Mouse (Mus musculus): Measurements from ENCODE around the gene Lsm12. TPM values are rescaled to one million over a fixed set of nuclear protein-coding genes. Genes with fewer than 3 reads are reported as not detected.
"Not testable (repeated sequence)": the region's sequence is repeated elsewhere in the genome, so short reads cannot be mapped to it uniquely, and the experiment has no call there.

Gene Lsm12
- polyA plus RNA-seq, 1 experiment, result 124 TPM

GRCm38 (mm10) chr11:102159781-102160180 is 25.3 kb downstream of the Lsm12 start:
- Histone ChIP-seq H3K27ac (ENCODE audit: insufficient read depth, low read length) (no peak overlapping the region), H3K4me3 (ENCODE audit: insufficient read depth, low read length) (no peak overlapping the region)
- TF ChIP-seq CTCF (IDR thresholded peaks at IDR 0.05; ENCODE audit: borderline replicate concordance, insufficient read depth, low read length), result no peak
- no peak for TF ChIP-seq POLR2A (IDR thresholded peaks at IDR 0.05; ENCODE audit: low read depth, low read length)

GRCm38 (mm10) chr11:102158024-102158423 is 27.1 kb downstream of the Lsm12 start:
- not testable (repeated sequence) for H3K4me3 ChIP-seq (ENCODE audit: insufficient read depth, low read length); H3K27ac ChIP-seq (ENCODE audit: insufficient read depth, low read length); H3K4me1 ChIP-seq (ENCODE audit: control insufficient read depth, insufficient read depth, low read length)

More at GRCm38 (mm10) chr11:102159781-102160180, 25.3 kb downstream of the Lsm12 start:
- no peaks in the 10 kb centered on the region for H3K4me1 ChIP-seq (ENCODE audit: control insufficient read depth, insufficient read depth, low read length)

GRCm38 (mm10) chr11:102156786-102157089 is 28.4 kb downstream of the Lsm12 start:
- Histone ChIP-seq H3K27ac (ENCODE audit: insufficient read depth, low read length) (no peak overlapping the region), H3K4me1 (ENCODE audit: control insufficient read depth, insufficient read depth, low read length) (no peaks in the 10 kb centered on the region), H3K4me3 (ENCODE audit: insufficient read depth, low read length) (no peak overlapping the region)
- TF ChIP-seq CTCF (IDR thresholded peaks at IDR 0.05; ENCODE audit: borderline replicate concordance, insufficient read depth, low read length) (no peak), POLR2A (IDR thresholded peaks at IDR 0.05; ENCODE audit: low read depth, low read length) (no peak)

- peak within 1 kb of the TSS; percentile 1; the same call in 1 of the 2 replicates for H3K27ac ChIP-seq (ENCODE audit: insufficient read depth, low read length)
- peak within 1 kb of the TSS; percentile 63 for H3K4me3 ChIP-seq (ENCODE audit: insufficient read depth, low read length)
- TF ChIP-seq CTCF (IDR thresholded peaks at IDR 0.05; ENCODE audit: borderline replicate concordance, insufficient read depth, low read length) (no peak), POLR2A (IDR thresholded peaks at IDR 0.05; ENCODE audit: low read depth, low read length) (peak; percentile 84)
- no peaks in the 10 kb centered on the region for H3K4me1 ChIP-seq (ENCODE audit: control insufficient read depth, insufficient read depth, low read length)
These were observed 28.9 kb downstream of the Lsm12 start, which contains the start of gene Tmem101 for GRCm38 (mm10) chr11:102156039-102156785. Gene Tmem101 (minus strand): TSS chr11:102156404.

- no peak for TF ChIP-seq CTCF (IDR thresholded peaks at IDR 0.05; ENCODE audit: borderline replicate concordance, insufficient read depth, low read length)
- Histone ChIP-seq H3K27ac (ENCODE audit: insufficient read depth, low read length) (no peak overlapping the region), H3K4me3 (ENCODE audit: insufficient read depth, low read length) (no peak overlapping the region), H3K4me1 (ENCODE audit: control insufficient read depth, insufficient read depth, low read length) (no peaks in the 10 kb centered on the region)
These were observed 37.7 kb downstream of the Lsm12 start for GRCm38 (mm10) chr11:102147213-102147989.

GRCm38 (mm10) chr11:102146531-102146930 is 38.6 kb downstream of the Lsm12 start:
- Histone ChIP-seq H3K4me3 (ENCODE audit: insufficient read depth, low read length) (no peak overlapping the region), H3K27ac (ENCODE audit: insufficient read depth, low read length) (no peak overlapping the region), H3K4me1 (ENCODE audit: control insufficient read depth, insufficient read depth, low read length) (no peaks in the 10 kb centered on the region)
- TF ChIP-seq CTCF (IDR thresholded peaks at IDR 0.05; ENCODE audit: borderline replicate concordance, insufficient read depth, low read length), result no peak
- TF ChIP-seq POLR2A (IDR thresholded peaks at IDR 0.05; ENCODE audit: low read depth, low read length), result no peak

- Histone ChIP-seq H3K4me3 (ENCODE audit: insufficient read depth, low read length) (no peak overlapping the region), H3K27ac (ENCODE audit: insufficient read depth, low read length) (no peak overlapping the region), H3K4me1 (ENCODE audit: control insufficient read depth, insufficient read depth, low read length) (no peaks in the 10 kb centered on the region)
- TF ChIP-seq POLR2A (IDR thresholded peaks at IDR 0.05; ENCODE audit: low read depth, low read length) (no peak), CTCF (IDR thresholded peaks at IDR 0.05; ENCODE audit: borderline replicate concordance, insufficient read depth, low read length) (no peak)
These were observed 39.1 kb downstream of the Lsm12 start for GRCm38 (mm10) chr11:102146005-102146404.

GRCm38 (mm10) chr11:102145471-102146001 is 39.6 kb downstream of the Lsm12 start, which contains the start of gene Nags:
Gene Nags (plus strand): TSS chr11:102145513.
- TF ChIP-seq POLR2A (IDR thresholded peaks at IDR 0.05; ENCODE audit: low read depth, low read length) (no peak), CTCF (IDR thresholded peaks at IDR 0.05; ENCODE audit: borderline replicate concordance, insufficient read depth, low read length) (no peak)
- Histone ChIP-seq H3K4me1 (ENCODE audit: control insufficient read depth, insufficient read depth, low read length) (no peaks in the 10 kb centered on the region), H3K4me3 (ENCODE audit: insufficient read depth, low read length) (0 out of 2 replicates have a peak within 1 kb of the TSS, but pooled peaks have one; percentile 1), H3K27ac (ENCODE audit: insufficient read depth, low read length) (no peak within 1 kb of the TSS)

- Histone ChIP-seq H3K27ac (ENCODE audit: insufficient read depth, low read length) (no peak overlapping the region), H3K4me3 (ENCODE audit: insufficient read depth, low read length) (no peak overlapping the region), H3K4me1 (ENCODE audit: control insufficient read depth, insufficient read depth, low read length) (no peaks in the 10 kb centered on the region)
- no peak for TF ChIP-seq CTCF (IDR thresholded peaks at IDR 0.05; ENCODE audit: borderline replicate concordance, insufficient read depth, low read length)
- TF ChIP-seq POLR2A (IDR thresholded peaks at IDR 0.05; ENCODE audit: low read depth, low read length), result no peak
These were observed 40.1 kb downstream of the Lsm12 start for GRCm38 (mm10) chr11:102144957-102145470.

GRCm38 (mm10) chr11:102142355-102142754 is 42.7 kb downstream of the Lsm12 start:
- TF ChIP-seq CTCF (IDR thresholded peaks at IDR 0.05; ENCODE audit: borderline replicate concordance, insufficient read depth, low read length), result no peak
- TF ChIP-seq POLR2A (IDR thresholded peaks at IDR 0.05; ENCODE audit: low read depth, low read length), result no peak
- no peaks in the 10 kb centered on the region for H3K4me1 ChIP-seq (ENCODE audit: control insufficient read depth, insufficient read depth, low read length)
- no peak overlapping the region for H3K4me3 ChIP-seq (ENCODE audit: insufficient read depth, low read length)
- no peak overlapping the region for H3K27ac ChIP-seq (ENCODE audit: insufficient read depth, low read length)

Measured in embryonic fibroblast, embryonic 13.5 days (primary cell).